In the genomic region with DNA sequence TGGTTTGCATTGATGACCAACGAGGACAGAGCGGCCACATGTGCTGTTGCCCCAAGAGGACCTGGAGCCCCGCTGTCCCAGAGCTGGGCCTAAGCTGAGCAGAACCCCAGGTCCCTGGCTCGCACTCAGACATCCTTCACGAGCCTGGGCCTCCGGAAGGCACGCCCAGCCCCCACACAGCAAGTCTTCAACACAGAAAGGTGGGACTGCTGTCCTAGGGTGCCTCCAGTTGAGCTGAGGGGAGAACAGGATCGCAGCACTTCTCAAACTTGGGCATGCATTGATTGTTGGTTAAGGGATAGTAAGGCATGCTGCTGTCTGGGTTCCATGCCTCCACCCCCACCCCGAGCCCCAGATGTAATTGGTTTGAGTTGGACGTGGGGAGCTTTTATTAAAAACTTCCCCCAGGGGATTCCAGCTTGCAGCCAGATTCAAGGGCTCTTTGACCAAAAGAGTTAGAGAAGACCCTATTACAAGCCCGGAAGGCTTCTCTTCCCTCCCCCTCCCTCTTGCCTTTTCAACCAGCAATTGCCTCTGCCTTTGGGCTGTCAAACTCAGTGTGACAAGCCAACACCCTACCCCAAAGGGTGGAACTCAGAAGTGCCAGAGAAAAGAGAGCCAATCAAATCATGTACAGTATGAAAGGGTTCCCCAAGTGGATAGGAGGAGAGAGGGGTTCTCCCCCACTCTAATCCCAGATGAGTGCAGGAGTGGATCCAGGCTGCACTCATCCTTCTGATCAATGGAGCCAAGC, we compare ENCODE assay signal across 7 mouse cellular contexts. TPM values are rescaled to one million over a fixed set of nuclear protein-coding genes. Genes with fewer than 3 reads are reported as not detected.
DNase-seq lines count a peak whose midpoint lies in the region; ATAC-seq lines count a peak whose summit lies in the region.

No protein-coding gene starts in this region.

- H3K27me3 ChIP-seq in lung, embryonic 15.5 days: no peaks in the 10 kb centered on the region
- no peaks in the 10 kb centered on the region for H3K27me3 ChIP-seq in embryonic facial prominence, embryonic 13.5 days
- 0 out of 2 replicates have a peak, but pooled peaks cover 12% of the 10 kb centered on the region for H3K27me3 ChIP-seq in midbrain, embryonic 10.5 days (ENCODE audit: low read depth, poor library complexity, severe bottlenecking)

- ATAC-seq in lung, embryonic 15.5 days (ENCODE audit: borderline replicate concordance, extremely low read depth, low FRiP score, low TSS enrichment): peak; percentile 74
- peak; percentile 69 for ATAC-seq in embryonic facial prominence, embryonic 13.5 days (ENCODE audit: insufficient number of reproducible peaks, insufficient read depth, low FRiP score, low TSS enrichment, low read depth)

- peak overlapping the region; percentile 77 for H3K4me2 ChIP-seq in lung, embryonic 15.5 days
- H3K4me2 ChIP-seq in embryonic facial prominence, embryonic 13.5 days: peak overlapping the region; percentile 77

- H3K9ac ChIP-seq in lung, embryonic 15.5 days: peak overlapping the region; percentile 55
- peak overlapping the region; percentile 78 for H3K9ac ChIP-seq in embryonic facial prominence, embryonic 13.5 days

- H3K27ac ChIP-seq in lung, embryonic 15.5 days: peak overlapping the region; percentile 42; the same call in 1 of the 2 replicates
- H3K27ac ChIP-seq in embryonic facial prominence, embryonic 13.5 days: peak overlapping the region; percentile 82
- peak overlapping the region; percentile 89 for H3K27ac ChIP-seq in midbrain, embryonic 10.5 days (replicated peaks)

- no peaks in the 10 kb centered on the region for H3K36me3 ChIP-seq in lung, embryonic 15.5 days
- no peaks in the 10 kb centered on the region for H3K36me3 ChIP-seq in embryonic facial prominence, embryonic 13.5 days
- no peaks in the 10 kb centered on the region for H3K36me3 ChIP-seq in midbrain, embryonic 10.5 days

- H3K4me1 ChIP-seq in lung, embryonic 15.5 days: peaks cover 15% of the 10 kb centered on the region
- H3K4me1 ChIP-seq in embryonic facial prominence, embryonic 13.5 days: peaks cover 24% of the 10 kb centered on the region
- peaks cover 39% of the 10 kb centered on the region for H3K4me1 ChIP-seq in midbrain, embryonic 10.5 days

- H3K9me3 ChIP-seq in lung, embryonic 15.5 days: no peaks in the 10 kb centered on the region
- H3K9me3 ChIP-seq in embryonic facial prominence, embryonic 13.5 days: no peaks in the 10 kb centered on the region
- no peaks in the 10 kb centered on the region for H3K9me3 ChIP-seq in midbrain, embryonic 10.5 days (replicated peaks)

- peak overlapping the region; percentile 54 for H3K4me3 ChIP-seq in lung, embryonic 15.5 days
- H3K4me3 ChIP-seq in embryonic facial prominence, embryonic 13.5 days: peak overlapping the region; percentile 58
- H3K4me3 ChIP-seq in midbrain, embryonic 10.5 days: peak overlapping the region; percentile 55

- 4% methylated on average over 11 of the region's 11 CpGs for WGBS in lung, embryonic 15.5 days
- under 1% methylated on average over 11 of the region's 11 CpGs for WGBS in embryonic facial prominence, embryonic 13.5 days
- WGBS in midbrain, embryonic 10.5 days: 4% methylated on average over 11 of the region's 11 CpGs

- no peak for DNase-seq in lung, postnatal 4 days
- peak; percentile 84 for DNase-seq in adipocyte (ENCODE audit: low spot score)
- peak; percentile 16 for DNase-seq in hindlimb bud, embryonic 11.5 days (ENCODE audit: extremely low spot score, low read depth, low spot score)
- no peak for DNase-seq in midbrain, embryonic 10.5 days (ENCODE audit: low spot score)
- no peak for DNase-seq in ovary, postnatal 10 days (ENCODE audit: low spot score)

RNA-seq across cellular contexts. Expression of a gene that starts 1.0 kb away (rescaled TPM):
- polyA plus RNA-seq in lung, embryonic 15.5 days (2015; fragmentation: Nextera tagmentation; extraction: Ambion mirVana): 73.3 and 81.9 TPM in 2 replicates
- polyA plus RNA-seq in embryonic facial prominence, embryonic 13.5 days (2015; fragmentation: Nextera tagmentation; extraction: Ambion mirVana): 95.1 and 108 TPM in 2 replicates
- polyA plus RNA-seq in midbrain, embryonic 10.5 days (2016; fragmentation: Nextera tagmentation; extraction: Ambion mirVana): 29.0 and 37.6 TPM in 2 replicates

RNA-seq across cellular contexts. Expression of a gene that starts 12.0 kb away (rescaled TPM):
- polyA plus RNA-seq in lung, embryonic 15.5 days (2015; fragmentation: Nextera tagmentation; extraction: Ambion mirVana): 0.15 and 0.33 TPM in 2 replicates
- polyA plus RNA-seq in embryonic facial prominence, embryonic 13.5 days (2015; fragmentation: Nextera tagmentation; extraction: Ambion mirVana): 0.37 TPM in 1 of 2 replicates, not detected in the other
- polyA plus RNA-seq in midbrain, embryonic 10.5 days (2016; fragmentation: Nextera tagmentation; extraction: Ambion mirVana): not detected in 2 replicates

Comparison
In these comparisons a context has a peak if more than half of its experiments do, and no peak if none do; other contexts are left out.
1. DNase-seq: peak in adipocyte (single experiment) and hindlimb bud, embryonic 11.5 days (single experiment); none in lung, postnatal 4 days (0 of 2), midbrain, embryonic 10.5 days (single experiment) and ovary, postnatal 10 days (single experiment).
2. Peak in every context shown above with its lines, with median percentiles within 50 percentile points of each other: H3K27ac ChIP-seq and H3K4me3 ChIP-seq.